Mouse (Mus musculus) B cell, adult 2 months (primary cell): ENCODE results near the gene Trpm8.

ENCODE experiments used
- DNase-seq, 2 experiments: peaks; one replicate each; pipeline ENCODE4 v3.0.0; 2022

Trpm8 gene

DNA sequence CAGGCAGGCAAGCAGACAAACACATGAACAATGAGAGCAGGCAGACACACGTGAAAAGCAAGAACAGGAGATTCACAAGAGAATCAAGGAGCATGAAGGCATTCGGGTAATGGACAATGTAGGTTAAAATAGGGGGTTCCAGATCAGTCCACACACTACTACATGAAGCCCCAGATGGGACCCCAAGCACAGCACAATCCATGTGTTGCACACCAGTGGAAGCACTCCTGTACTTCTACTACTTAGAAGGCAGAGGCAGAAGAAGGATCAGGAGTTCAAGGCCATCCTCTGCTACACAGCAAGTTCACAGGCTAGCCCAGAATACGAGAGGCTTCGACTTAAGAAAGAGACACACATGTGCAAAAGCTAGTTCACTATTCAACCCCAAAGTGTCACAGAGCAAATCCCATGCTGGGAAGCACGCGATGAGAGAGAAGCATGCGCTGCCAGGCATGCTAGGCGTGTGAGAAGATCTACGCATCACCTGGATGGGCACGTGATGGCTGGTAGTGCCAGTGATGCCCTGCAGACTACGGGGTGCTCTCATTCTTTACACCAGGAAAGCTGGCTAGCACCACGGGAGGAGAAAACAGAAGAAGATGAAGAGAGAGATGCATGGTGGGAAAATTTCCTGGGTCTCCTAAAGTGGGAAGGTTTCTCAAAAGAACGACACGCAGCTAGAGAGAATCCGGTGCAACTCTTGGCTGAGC lies 8.8 kb downstream of the Trpm8 start:
- DNase-seq = no peak

DNA sequence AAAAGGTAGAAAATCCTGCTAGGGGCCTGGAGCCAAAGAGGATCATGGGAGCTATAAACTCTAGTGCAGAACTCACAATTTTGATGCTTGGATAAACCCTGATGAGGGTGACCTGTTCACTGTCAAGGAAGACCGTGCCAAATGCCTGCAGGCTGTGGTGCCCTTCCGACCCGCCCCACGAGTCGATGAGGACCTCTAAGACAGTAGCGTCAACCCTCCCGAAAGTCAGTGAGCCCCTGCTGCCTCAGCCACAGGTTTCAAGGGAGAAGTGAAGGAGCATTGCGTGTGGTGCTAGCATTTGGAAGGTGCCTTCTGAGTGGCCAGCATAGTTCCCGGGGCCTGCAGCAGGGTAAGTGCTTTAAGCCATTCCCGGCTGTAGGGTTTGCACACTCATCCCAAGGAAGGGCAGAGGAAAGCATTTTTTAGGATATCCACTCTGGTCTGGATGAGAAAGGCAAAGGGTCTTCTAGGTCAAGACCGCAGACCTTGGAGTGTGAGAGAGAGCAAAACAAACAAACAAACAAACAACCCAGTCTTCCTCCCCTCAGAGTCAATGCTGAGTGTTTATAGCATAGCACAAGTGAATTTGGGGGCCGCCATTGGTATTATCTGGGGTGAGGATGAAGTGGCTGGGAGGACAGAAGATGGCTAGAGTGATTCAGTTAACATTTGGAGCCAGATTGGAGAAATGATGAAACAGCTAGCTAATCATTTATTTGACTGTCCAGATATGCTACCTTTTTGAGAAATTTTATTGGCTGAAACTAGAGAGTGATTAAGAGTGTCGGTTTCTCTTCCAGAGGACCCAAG lies 9.6 kb downstream of the Trpm8 start:
- no peak for DNase-seq

DNA sequence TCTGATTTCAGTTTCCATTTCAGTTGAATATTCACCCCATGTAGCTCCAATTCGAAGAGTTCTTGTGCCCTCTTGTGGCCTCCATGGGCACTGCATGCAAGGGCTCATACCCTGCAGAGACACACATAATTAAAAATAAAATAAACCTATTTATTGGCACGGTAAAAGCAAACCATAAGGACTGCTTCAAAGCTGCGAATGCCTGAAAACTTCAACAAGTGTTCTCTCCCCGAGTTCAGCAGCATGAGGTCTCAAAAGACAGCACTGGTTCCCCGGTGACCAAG lies 10.2 kb downstream of the Trpm8 start:
- peak; percentile 76 to 78 for DNase-seq

DNA sequence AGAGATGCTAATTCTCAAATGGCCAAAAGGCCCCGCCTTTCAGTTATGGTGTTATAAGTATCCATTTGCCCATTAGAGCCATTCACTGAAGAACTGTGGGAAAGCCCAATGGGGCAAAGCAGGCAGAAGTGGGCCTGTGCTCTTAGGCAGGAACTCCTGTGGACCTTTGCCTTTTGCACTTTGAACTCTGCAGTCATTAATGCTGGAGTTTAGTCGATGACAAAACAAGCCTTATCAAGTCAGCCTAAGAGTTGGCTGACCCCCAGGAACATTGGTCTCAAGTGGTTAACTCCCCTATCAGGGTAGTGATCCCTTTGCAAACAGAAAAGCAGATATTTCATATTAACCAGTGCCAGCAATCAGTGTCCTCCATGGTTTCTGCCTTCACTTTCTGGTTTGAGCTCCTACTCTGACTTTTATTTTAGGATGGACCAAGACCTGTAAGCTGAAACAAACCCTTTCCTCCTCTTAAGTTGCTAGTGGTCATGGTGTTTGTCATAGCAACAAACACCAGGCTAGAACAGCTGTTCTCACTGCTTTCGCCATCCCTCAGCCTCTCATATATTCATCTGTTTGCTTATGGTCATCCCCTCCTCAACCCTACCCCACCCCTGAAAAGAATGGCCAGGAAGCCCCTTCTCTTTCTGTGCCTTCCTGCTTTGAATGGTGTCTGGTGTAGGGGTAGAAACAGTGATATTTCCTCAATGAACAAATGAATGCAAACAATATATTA lies 10.8 kb downstream of the Trpm8 start:
- no peak for DNase-seq

DNA sequence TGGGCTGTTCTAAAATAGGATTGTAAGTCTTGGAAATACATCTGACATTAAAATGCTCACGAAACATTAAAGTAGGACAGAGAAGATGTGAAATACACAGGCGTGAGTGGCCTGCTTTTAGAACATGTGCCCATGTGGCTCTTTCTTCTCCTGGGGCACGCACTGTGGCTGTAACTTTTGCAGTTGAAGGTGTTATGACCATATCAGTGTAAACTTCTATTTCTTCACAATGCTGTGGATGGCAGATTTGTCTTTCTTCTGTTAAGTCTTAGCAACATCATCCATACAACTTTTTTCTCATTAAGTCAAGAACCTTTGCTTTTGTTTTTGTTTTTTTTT lies 11.3 kb downstream of the Trpm8 start:
- DNase-seq = no peak

DNA sequence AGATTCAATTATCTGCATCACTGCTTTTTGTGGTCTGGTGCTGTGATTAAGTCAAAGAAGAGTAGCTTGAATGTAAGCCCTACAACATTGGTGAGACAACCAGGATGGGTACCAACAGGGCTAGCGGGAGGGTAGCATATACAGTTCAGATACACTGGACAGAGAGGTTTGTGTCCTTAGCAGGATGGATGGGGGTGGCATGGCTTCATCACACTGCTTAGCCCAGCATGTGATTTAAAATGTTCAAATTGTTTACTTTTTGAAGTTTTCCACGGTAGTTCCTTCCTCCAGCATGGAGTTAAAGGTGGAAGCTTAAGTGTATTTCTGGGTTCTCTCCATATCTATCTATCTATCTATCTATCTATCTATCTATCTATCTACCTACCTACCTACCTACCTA lies 11.7 kb downstream of the Trpm8 start:
- no peak for DNase-seq

DNA sequence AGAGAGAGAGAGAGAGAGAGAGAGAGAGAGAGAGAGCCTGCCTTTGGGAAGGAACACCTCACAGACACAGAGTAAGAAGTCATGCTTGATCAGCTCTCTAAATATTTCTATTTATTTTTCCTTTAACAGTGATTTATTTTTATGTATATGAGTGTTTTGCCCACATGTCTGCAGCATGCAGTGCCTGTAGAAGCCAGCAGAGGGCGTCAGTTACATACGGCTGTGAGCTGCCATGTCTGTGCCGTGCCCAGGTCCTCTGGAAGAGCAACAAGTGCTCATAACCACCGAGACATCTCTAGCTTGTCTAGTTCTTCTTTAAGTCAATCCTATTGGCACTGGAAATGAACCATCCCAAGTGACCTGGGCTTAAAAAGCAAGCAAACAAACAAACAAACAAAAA lies 12.5 kb downstream of the Trpm8 start:
- peak; percentile 65 to 71 for DNase-seq

DNA sequence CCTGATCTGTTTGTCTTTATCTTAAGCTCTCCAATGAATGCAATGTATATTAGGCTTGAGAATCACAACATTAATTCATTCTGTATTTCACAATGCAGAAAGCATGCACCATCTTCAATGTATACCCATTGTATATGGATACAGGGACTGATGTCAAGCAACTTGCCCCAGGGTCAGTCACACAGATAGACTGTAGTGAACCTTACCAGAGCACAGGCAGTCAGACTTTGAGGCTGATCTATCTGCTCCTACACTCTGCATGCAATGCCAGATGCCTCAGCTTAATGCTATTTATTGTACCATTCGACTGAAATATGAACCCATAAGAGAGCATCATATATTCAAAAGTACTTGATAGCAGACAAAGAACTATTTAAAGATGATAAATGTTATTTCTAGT lies 13.1 kb downstream of the Trpm8 start:
- no peak for DNase-seq

DNA sequence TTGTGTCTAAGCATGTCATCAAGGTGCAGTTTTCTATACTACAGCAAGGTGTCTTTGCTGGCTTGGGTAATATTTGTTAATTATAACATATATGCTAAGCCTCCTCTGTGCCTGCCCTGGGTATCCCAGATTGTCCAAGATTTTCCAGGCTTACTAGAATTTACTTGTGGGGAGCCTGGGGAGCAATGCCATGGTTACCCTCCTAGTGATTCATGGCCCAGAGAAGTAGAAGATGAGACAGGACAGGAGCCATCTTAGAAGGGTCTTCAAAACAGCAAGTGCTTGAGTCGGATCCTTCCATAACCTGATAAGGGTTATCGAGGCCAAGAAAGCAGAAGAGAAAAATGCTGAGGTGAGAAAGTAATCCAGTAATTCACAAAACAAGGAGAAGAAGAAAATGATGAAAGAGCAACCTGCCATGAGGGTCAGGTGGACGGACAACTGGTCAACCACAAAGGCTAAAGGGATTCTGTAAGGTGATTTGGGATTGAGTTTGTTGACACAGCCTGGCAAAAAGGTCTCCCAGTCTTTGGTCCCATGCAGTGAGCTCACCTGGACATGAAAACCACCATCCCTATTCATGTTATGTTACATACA lies 14.0 kb downstream of the Trpm8 start:
- no peak for DNase-seq

DNA sequence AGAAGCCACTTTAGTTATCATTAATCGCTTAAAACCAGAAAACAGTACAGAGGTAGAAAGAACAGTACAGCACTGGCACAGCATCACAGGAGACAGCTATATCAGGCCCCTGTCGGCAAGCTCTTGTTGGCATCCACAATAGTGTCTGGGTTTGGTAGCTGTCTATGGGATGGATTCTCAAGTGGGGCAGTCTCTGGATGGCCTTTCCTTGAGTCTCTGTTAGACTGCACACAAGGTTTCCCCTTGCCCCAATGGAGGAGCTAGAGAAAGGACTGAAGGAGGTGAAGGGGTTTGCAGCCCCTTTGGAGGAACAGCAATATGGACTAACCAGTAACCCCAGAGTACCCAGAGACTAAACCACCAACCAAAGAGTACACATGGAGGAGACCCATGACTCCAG lies 14.6 kb downstream of the Trpm8 start:
- DNase-seq = no peak

DNA sequence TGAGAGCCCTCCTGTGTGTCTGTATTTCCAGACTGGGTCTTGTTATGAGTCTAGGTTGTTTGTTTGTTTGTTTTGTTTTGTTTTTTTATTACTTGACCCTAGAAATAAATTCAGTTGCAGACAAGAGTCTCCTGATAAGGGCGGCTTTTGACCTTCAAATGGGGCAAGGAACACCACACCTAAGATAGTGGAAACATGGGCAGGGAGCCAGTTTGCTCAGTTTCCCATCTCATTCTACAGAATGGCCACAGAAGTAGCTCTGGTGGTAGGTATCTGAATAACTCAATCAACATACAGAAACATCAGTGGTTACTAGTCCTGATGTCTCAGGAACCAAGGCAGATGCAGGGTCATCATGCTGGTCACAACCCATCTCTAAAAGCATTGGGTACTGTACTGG lies 17.2 kb downstream of the Trpm8 start:
- DNase-seq = no peak

DNA sequence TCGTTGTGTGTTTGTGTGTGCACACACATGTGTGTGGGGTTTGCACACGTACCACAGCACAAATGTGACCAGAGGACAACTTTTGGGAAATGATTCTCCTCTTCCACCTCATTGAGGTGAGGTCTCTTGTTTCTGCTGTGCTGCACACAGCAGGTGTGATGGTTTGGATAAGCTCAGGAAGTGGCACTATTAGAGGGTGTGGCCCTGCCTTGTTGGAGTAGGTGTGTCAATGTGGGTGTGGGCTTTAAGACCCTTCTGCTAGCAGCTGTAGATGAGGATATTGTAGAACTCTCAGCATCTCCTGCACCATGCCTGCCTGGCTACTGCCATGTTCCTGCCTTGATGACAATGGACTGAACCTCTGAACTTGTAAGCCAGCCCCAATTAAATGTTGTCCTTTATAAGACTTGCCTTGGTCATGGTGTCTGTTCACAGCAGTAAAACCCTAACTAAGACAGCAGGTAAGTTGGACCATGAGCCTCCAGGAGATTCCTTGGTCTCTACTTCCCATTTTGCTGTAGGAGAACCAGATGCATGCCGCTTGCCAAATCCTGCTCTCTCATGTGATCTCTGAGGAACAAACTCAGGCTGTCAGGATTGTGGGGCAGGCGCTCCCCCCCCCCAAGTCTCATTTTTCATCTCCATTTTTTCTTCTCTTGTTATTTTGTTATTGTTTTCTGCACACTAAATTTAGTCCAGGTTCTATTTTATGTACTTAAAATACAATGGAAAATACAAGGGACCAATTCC lies 18.9 kb downstream of the Trpm8 start:
- DNase-seq = no peak

DNA sequence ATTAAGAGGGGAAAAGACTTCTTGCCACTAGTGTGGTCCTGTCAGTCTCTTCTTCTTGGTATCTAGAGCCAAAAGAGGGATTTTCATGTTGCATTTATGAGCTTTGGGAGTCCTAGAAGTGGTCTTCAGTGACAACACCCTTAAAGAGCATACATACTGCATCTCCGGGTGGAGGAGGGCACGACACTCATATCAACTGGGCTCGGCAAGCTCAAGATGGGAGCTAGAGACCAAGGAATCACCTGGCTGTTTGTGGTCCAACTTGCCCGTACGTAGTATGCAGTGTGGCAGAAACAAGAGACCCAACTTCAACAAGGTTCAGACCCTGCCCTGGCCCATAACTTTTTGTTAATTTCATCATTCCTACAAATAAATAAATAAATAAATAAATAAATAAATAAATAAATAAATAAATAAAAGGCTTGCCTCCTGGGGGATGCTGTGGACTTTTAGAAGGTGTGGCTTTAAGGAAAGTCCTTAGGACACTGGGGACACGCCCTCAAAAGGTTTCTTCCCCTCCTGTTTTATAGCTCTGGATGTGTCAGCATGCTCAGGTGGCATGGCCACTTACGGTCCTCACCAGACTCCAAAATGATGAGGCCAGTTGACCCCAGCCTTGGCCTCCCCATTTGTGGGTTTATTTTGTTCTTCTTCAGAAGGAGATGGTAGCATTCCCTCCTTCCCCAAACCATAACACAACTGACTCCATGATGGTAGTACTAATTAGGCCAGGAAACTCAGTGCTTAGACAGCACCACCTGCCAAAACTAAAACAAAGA lies 20.2 kb downstream of the Trpm8 start:
- no peak for DNase-seq

DNA sequence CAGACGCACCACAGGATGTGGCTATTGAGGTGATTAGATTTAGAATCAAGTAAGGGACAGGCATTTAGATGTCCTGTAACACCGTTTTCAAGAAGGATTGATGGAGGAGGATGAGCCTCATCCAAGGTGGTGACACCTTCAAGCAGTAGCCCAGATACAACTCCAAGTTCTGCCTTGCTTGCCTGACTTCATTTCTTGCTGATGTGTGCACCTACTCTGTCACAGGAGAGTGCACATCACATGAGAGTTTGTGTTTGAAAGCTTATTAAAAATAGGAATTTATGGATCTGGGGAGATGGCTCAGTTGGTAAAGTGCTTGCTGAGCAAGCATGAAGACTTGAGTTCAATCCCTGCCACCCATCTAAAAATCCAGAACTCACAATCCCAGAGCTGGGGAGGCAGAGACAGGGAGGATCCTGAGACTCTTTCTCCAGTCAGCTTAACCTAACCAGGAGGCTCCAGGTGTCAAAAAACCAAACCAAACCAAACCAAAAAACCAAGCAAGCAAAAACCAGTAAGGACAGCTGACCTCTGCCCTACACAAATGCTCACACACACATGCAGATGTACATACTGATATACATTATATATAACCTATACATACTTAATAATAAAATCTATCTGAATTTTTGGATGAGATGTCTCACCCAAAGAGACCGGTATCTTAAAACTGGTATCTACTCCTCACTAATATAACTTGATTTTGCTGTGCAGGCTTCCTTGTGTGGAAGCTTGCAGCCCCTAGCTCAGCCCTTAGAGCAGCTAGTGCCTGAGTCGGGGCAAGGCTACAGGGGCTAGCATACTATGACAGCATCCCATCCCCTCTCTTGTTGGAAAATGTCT lies 21.4 kb downstream of the Trpm8 start:
- DNase-seq = no peak

DNA sequence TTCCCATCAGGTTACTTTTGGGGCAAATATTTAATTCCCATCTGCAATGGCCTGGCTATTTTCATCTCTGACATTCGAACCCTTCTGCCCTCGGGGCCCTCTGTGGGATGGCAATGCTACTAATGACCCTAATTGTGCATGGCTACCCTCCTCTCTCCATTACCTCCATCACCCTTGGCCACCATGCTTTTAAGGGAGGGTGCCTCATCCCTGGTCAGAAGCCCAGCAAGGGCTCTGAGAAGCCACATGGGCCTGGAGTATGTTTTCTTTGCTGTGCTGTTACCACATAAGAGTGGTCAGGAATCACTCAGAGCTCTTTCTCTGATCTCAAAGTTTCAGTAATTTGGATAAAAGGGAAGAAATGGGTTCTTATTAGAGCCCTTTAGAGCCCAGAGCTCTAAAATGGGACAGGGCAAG lies 22.1 kb downstream of the Trpm8 start:
- DNase-seq = no peak

DNA sequence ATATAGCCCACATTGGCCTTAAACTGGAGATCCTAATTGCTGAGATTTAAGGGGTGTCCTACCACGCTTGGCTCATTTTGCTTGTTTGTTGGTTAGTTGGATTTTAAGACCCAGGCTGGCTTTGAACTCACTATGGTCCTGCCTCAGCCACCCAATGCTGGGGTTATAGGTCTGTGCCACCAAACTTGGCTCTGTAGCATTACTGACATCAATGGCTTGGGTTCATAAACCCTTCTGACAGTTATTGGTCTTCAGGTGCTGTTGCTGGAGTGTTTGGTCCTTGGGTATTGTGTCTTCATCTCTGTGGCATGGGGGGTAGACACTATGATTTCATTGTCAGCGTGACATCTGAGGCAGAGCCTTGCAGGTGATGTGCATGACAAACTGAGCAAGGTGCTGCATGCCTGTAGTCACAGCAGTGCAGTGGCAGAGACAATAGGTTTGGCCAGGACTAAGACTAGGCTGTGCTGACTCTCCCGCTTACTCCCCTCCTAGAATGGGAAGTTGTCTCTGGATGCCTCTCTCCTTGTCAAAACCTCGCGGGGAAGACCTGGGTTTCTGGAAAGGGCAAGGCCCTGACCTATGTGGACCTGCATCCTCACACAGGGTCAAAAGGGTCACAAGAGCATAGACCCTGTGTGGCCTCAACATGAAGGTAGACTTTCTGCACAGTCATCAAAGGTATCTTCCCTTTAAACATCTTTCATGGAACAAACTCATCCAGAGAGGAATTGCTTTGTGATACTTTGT lies 23.0 kb downstream of the Trpm8 start:
- no peak for DNase-seq

DNA sequence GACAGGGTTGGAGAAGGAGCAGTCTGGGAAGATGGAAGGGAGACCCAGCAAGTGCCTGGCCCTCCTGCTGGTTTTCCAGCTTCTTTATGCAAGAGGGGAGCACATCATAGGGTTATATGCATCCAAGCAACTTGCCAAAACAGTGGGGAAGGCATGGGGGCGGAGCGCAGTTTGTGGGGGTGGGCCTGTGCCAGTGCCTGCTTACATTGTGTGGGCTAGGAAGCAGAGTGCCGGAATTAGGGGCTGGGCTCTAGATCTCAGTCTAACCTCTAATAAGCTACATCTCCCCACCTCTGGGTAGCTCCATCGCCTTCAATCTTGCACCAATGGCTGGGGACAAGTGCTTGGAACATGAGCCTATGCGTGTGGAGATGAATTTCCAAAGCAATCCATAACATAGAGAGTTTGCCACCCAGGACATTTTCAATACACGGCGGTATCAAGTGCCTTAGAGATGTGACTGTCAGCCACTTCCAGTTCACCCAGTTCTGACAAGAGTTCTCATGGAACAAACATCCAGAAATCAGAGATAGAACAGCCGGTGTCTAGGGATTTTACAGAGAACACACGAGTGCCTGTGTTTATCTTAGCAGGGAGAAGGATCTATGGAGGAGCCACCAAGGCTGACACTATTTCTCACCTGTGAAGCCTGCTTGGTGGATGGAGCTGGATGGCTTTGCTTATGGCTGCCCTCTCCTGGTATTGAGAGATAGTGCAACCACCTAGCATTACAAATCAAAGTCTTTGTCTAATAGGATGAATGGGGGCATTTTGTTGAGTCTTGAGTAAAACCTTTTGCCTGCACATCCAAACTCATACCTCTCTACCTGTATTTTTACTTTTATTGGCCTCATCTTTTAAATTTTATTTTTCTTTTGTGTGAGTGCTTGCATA lies 23.9 kb downstream of the Trpm8 start:
- DNase-seq = no peak

DNA sequence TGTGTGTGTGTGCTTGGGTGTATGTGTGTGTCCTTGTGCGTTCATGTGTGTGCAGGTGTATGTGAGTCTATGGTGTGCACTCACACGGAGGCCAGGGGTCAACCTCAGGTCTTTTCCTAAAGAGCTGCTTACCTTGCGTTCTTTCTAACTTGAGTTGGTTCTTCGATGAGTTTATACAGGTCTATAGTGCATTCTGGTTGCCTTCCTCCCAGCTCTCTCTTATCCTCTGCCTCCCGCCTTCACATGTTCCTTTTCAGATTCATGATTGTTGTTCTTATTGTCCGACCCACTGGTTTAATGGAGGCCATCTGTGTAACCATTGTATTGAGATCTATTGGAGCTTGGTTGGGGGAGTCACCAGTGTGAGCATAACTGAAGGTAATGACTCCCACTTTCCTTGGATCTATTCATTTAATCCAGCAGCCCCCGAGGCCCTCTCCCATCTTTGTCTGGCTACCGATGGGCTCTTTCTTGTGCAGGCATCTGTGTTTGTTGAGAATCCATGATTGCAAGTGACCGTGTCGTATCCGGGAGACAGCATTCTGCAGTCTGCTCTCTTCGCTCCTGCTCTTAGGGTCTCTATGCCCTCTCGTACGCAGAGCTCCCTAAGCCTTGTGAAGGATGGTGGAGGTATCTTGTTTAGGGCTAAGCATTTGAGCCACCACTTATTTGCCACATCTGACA lies 24.7 kb downstream of the Trpm8 start:
- DNase-seq = no peak

DNA sequence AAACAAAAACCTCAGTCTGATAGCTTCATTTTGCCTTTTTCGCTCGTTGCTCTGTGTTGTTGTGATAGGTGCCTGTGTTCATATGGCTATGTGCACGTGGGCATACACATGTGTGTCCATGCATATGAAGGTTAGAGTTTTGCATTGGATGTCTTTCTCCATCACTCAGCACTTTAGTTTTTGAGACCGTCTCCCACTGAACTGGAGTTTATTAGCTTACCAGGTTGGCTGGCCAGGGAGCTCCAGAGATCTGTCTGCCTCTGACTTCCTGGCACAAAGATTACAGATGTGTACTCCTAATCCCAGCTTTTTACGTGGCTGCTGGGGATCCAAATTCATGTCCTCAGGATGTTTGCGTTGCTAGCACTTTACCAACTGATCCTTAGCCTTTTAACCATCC lies 26.3 kb downstream of the Trpm8 start:
- no peak for DNase-seq
